Mouse (Mus musculus): ENCODE measurements around the gene Pcmt1. TPM values are rescaled to one million over a fixed set of nuclear protein-coding genes. Genes with fewer than 3 reads are reported as not detected.

Pcmt1 gene
- polyA plus RNA-seq, 1 experiment, result 11.1 TPM

DNA sequence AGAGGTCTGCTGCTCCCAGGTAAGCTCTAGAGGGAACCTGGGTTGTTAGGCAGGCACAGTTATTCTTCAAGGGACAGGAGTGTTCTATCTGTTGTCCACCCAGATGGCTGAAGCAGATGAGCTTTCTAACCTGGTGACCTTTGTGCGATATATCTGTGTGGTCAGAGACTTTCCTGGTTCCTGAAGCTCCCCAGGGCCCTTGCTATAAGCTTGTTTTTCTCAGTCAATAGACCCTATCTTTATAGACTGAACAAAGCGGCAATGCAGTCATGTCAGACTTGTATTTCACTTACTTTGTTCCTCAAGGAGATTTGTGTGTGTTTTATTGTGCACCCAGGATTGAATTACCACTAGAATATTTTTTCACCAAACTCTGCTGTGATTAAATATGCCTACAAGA lies 29.9 kb downstream of the Pcmt1 start:
- DNase-seq (ENCODE audit: low read depth in 1 of 2, low spot score in 2 of 2), result no peak
- Histone ChIP-seq H3K27me3 (ENCODE audit: control insufficient read depth, insufficient read depth, low read length) (no peaks in the 10 kb centered on the region), H3K4me1 (ENCODE audit: control insufficient read depth, insufficient read depth, insufficient read length) (no peaks in the 10 kb centered on the region), H3K4me3 (ENCODE audit: extremely low read depth, insufficient read depth, insufficient read length) (no peak overlapping the region), H3K36me3 (ENCODE audit: control insufficient read depth, insufficient read depth, low read length) (peaks cover 14% of the 10 kb centered on the region), H3K27ac (ENCODE audit: insufficient read depth, low read length) (no peak overlapping the region)
- TF ChIP-seq CTCF (IDR thresholded peaks at IDR 0.05; ENCODE audit: extremely low read depth, insufficient read depth, insufficient read length, insufficient replicate concordance) (no peak), POLR2A (IDR thresholded peaks at IDR 0.05; ENCODE audit: low read depth, low read length) (no peak)
- 97% methylated on average over 2 of the region's 2 CpGs for WGBS

DNA sequence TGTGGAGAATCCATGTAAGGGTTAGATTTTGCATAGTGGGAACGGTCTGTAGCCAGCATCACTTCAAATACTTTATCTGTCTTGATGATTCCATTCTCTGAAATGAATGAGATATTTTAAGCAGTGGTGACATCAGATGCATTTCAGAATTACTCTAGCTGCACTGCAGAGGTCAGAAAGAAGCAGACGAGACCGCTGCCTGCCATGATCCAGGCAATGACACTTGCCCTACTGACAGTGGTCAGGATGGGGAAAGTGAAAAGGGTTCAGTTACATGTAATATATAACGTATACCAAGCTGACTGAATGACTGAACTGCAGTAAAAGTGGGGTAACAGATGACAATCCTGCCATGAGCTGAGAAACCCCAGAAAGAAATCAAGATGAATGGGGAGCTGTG lies 31.9 kb downstream of the Pcmt1 start:
- TF ChIP-seq POLR2A (IDR thresholded peaks at IDR 0.05; ENCODE audit: low read depth, low read length) (no peak), CTCF (IDR thresholded peaks at IDR 0.05; ENCODE audit: extremely low read depth, insufficient read depth, insufficient read length, insufficient replicate concordance) (no peak)
- Histone ChIP-seq H3K36me3 (ENCODE audit: control insufficient read depth, insufficient read depth, low read length) (peaks cover 19% of the 10 kb centered on the region), H3K27me3 (ENCODE audit: control insufficient read depth, insufficient read depth, low read length) (no peaks in the 10 kb centered on the region), H3K4me1 (ENCODE audit: control insufficient read depth, insufficient read depth, insufficient read length) (no peaks in the 10 kb centered on the region), H3K27ac (ENCODE audit: insufficient read depth, low read length) (no peak overlapping the region), H3K4me3 (ENCODE audit: extremely low read depth, insufficient read depth, insufficient read length) (no peak overlapping the region)
- DNase-seq (ENCODE audit: low read depth in 1 of 2, low spot score in 2 of 2), result no peak
- WGBS, result 94% methylated on average over 4 of the region's 4 CpGs

DNA sequence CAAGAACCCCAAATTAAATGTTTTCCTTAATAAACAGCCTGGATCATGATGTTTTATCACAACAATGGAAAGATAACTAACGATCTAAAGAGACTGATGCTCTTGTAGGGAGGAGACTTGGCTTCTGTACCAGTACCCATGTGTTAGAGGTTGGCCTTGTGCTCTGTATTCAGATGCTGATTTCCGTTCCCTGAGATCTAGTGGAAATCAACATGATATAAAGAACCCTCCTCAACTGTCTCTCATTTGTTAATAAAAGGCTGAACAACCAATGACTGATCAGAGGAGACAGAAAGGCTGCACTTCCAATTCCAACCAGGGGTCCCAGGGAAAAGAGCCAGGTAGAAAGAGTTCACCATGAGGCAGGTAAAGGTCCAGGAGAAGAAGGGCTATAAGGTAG lies 35.0 kb downstream of the Pcmt1 start:
- peaks cover 25% of the 10 kb centered on the region for H3K36me3 ChIP-seq (ENCODE audit: control insufficient read depth, insufficient read depth, low read length)
- TF ChIP-seq CTCF (IDR thresholded peaks at IDR 0.05; ENCODE audit: extremely low read depth, insufficient read depth, insufficient read length, insufficient replicate concordance) (no peak), POLR2A (IDR thresholded peaks at IDR 0.05; ENCODE audit: low read depth, low read length) (no peak)
- WGBS, result 93% methylated on average over 2 of the region's 2 CpGs
- no peak overlapping the region for H3K27ac ChIP-seq (ENCODE audit: insufficient read depth, low read length)
- no peak overlapping the region for H3K4me3 ChIP-seq (ENCODE audit: extremely low read depth, insufficient read depth, insufficient read length)
- no peaks in the 10 kb centered on the region for H3K4me1 ChIP-seq (ENCODE audit: control insufficient read depth, insufficient read depth, insufficient read length)
- no peak for DNase-seq (ENCODE audit: low read depth in 1 of 2, low spot score in 2 of 2)
- H3K27me3 ChIP-seq (ENCODE audit: control insufficient read depth, insufficient read depth, low read length), result no peaks in the 10 kb centered on the region

DNA sequence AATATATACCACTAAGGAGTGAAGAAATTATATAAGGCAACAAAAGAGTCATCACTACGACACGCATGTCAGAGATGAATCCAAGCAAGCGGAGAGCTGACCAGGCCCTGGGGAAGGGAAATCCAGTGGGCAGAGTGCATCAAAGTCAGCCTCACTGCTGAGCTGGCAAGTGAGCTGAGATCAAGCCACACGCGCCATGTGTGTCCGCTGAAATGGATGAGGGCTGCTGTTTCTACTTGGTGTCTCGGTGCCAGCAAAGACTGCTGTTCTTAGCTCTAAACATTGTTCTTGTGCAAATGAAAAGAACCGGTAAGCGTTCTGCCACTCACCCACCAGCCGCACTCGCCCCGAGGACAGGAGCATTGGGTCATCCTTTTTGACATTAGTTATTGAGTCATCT lies 40.6 kb downstream of the Pcmt1 start:
- Histone ChIP-seq H3K4me1 (ENCODE audit: control insufficient read depth, insufficient read depth, insufficient read length) (no peaks in the 10 kb centered on the region), H3K27me3 (ENCODE audit: control insufficient read depth, insufficient read depth, low read length) (no peaks in the 10 kb centered on the region), H3K36me3 (ENCODE audit: control insufficient read depth, insufficient read depth, low read length) (peaks cover 29% of the 10 kb centered on the region), H3K4me3 (ENCODE audit: extremely low read depth, insufficient read depth, insufficient read length) (no peak overlapping the region), H3K27ac (ENCODE audit: insufficient read depth, low read length) (no peak overlapping the region)
- DNase-seq (ENCODE audit: low read depth in 1 of 2, low spot score in 2 of 2), result no peak
- no peak for TF ChIP-seq POLR2A (IDR thresholded peaks at IDR 0.05; ENCODE audit: low read depth, low read length)
- 97% methylated on average over 12 of the region's 12 CpGs for WGBS

DNA sequence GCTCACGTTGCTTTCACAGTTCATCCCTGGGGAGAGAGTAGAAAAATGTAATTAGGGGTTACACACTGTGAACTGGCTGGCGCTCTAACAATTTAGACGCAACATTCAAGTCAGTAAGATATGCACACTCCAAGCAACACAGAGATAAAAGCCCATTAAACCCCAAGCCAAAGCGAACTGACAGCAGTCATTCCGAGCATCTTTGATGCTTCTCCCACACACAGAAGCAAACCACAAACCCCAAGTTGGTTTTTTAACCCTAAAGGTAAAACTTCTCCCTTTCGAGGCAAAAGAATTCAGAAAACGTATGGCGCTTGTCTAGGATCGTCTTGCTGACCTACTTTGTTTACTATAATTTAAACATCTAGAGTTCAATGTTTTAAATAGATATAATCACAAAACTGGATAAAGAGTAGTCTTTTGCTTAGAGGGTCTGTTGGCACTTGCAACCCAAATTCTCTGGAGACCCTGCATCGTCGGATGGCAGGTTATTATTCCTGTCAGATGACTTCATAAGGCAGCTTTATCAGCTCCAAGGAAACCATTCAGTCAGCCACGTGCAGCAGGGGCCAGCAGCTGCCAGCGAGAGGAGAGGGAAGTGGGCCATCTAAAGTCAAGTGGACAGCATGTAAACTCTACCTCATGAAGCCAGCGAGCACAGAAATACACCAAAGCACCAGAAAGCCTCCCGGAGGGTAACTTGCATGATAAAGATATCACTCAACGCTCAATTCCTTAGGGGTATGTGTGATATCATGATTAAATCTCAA lies 49.8 kb downstream of the Pcmt1 start:
- DNase-seq (ENCODE audit: low read depth in 1 of 2, low spot score in 2 of 2), result peak in 1 of 2 experiments; percentile 14

DNA sequence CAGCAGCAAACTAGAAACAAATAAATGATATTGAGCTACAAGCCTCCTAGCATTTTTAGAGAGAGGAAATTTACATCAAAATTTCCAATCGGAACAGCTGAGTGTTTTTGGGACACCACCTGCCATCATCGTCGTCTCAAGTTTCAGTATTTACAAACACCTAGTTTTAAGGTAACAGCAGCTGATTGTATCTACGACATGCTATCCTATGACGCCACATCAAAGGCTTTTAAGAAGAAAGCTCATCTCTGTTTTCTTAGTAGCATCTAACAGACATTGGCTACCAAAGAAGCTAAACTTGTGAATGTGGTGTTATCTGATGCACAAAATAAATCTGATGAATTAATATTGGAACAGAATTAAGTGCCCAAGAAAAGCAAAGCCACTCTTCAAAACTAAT lies 50.6 kb downstream of the Pcmt1 start:
- WGBS, result 85% methylated on average over 5 of the region's 5 CpGs
- Histone ChIP-seq H3K27me3 (ENCODE audit: control insufficient read depth, insufficient read depth, low read length) (no peaks in the 10 kb centered on the region), H3K36me3 (ENCODE audit: control insufficient read depth, insufficient read depth, low read length) (peaks cover 12% of the 10 kb centered on the region), H3K4me1 (ENCODE audit: control insufficient read depth, insufficient read depth, insufficient read length) (no peaks in the 10 kb centered on the region; the same call in 1 of the 2 replicates), H3K27ac (ENCODE audit: insufficient read depth, low read length) (no peak overlapping the region), H3K4me3 (ENCODE audit: extremely low read depth, insufficient read depth, insufficient read length) (no peak overlapping the region)
- TF ChIP-seq CTCF (IDR thresholded peaks at IDR 0.05; ENCODE audit: extremely low read depth, insufficient read depth, insufficient read length, insufficient replicate concordance) (no peak), POLR2A (IDR thresholded peaks at IDR 0.05; ENCODE audit: low read depth, low read length) (no peak)
- DNase-seq (ENCODE audit: low read depth in 1 of 2, low spot score in 2 of 2), result no peak

More for the DNA sequence above, 49.8 kb downstream of the Pcmt1 start:
- H3K4me3 ChIP-seq (ENCODE audit: extremely low read depth, insufficient read depth, insufficient read length), result no peak overlapping the region
- H3K4me1 ChIP-seq (ENCODE audit: control insufficient read depth, insufficient read depth, insufficient read length), result no peaks in the 10 kb centered on the region; the same call in 1 of the 2 replicates
- H3K36me3 ChIP-seq (ENCODE audit: control insufficient read depth, insufficient read depth, low read length), result peaks cover 12% of the 10 kb centered on the region
- H3K27me3 ChIP-seq (ENCODE audit: control insufficient read depth, insufficient read depth, low read length), result no peaks in the 10 kb centered on the region
- no peak overlapping the region for H3K27ac ChIP-seq (ENCODE audit: insufficient read depth, low read length)
- WGBS, result 78% methylated on average over 16 of the region's 16 CpGs
- TF ChIP-seq CTCF (IDR thresholded peaks at IDR 0.05; ENCODE audit: extremely low read depth, insufficient read depth, insufficient read length, insufficient replicate concordance) (no peak), POLR2A (IDR thresholded peaks at IDR 0.05; ENCODE audit: low read depth, low read length) (no peak)

DNA sequence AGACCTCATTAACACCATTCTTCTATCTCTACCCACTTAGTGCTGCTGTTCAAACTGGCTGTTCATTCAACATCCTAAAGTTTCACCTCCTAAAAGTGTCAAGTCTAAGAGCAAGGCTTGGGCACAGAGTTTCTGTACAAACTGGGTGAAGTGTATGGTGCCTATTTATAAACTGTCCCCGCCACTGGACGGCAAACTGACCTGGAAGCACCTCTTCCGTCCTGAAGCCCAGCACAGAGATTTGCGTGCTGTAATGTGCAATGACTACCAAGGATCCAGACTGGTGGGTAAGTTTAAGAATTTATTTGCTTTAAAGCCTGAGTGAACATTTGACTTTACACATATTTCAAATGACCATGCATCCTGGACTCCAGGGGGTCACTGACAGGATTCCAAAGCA lies 51.8 kb downstream of the Pcmt1 start:
- no peak for DNase-seq (ENCODE audit: low read depth in 1 of 2, low spot score in 2 of 2)
- H3K4me1 ChIP-seq (ENCODE audit: control insufficient read depth, insufficient read depth, insufficient read length), result no peaks in the 10 kb centered on the region; the same call in 1 of the 2 replicates
- TF ChIP-seq CTCF (IDR thresholded peaks at IDR 0.05; ENCODE audit: extremely low read depth, insufficient read depth, insufficient read length, insufficient replicate concordance), result no peak
- no peak for TF ChIP-seq POLR2A (IDR thresholded peaks at IDR 0.05; ENCODE audit: low read depth, low read length)
- H3K36me3 ChIP-seq (ENCODE audit: control insufficient read depth, insufficient read depth, low read length), result peaks cover 12% of the 10 kb centered on the region
- H3K27me3 ChIP-seq (ENCODE audit: control insufficient read depth, insufficient read depth, low read length), result no peaks in the 10 kb centered on the region
- WGBS, result 99% methylated on average over 4 of the region's 4 CpGs
- no peak overlapping the region for H3K4me3 ChIP-seq (ENCODE audit: extremely low read depth, insufficient read depth, insufficient read length)
- no peak overlapping the region for H3K27ac ChIP-seq (ENCODE audit: insufficient read depth, low read length)
